Mouse (Mus musculus) inflammation-experienced regulatory T-cells, adult 6 months (primary cell): Measurements from ENCODE around the gene Cdk18. TPM values are rescaled to one million over a fixed set of nuclear protein-coding genes. Genes with fewer than 3 reads are reported as not detected.

Source experiments
- ATAC-seq: one replicate; pipeline ENCODE4 v1.8.0; 2017
- polyA plus RNA-seq, 3 experiments: library from polyadenylated mRNA; unstranded; fragments of 100-300 nt; shearing (Covaris generic); gene quantifications; one replicate each; pipeline ENCODE4 v1.2.1; 2017

Cdk18 gene
- polyA plus RNA-seq, 3 experiments from 2014 or later = not detected

GRCm38 (mm10) chr1:132111411-132111810 is 28.1 kb downstream of the Cdk18 start:
- ATAC-seq = no peak

GRCm38 (mm10) chr1:132109368-132109767 is 30.1 kb downstream of the Cdk18 start:
- ATAC-seq = no peak

GRCm38 (mm10) chr1:132104353-132104752 is 35.1 kb downstream of the Cdk18 start:
- ATAC-seq = no peak

GRCm38 (mm10) chr1:132101953-132102697 is 37.4 kb downstream of the Cdk18 start:
- ATAC-seq = no peak

- no peak for ATAC-seq
Observed at GRCm38 (mm10) chr1:132099775-132100174, 39.7 kb downstream of the Cdk18 start.

- ATAC-seq = no peak
Observed at GRCm38 (mm10) chr1:132099016-132099415, 40.5 kb downstream of the Cdk18 start.

- no peak for ATAC-seq
Observed at GRCm38 (mm10) chr1:132098076-132098475, 41.4 kb downstream of the Cdk18 start.

- no peak for ATAC-seq
Observed at GRCm38 (mm10) chr1:132095356-132096004, 44.0 kb downstream of the Cdk18 start.

- no peak for ATAC-seq
Observed at GRCm38 (mm10) chr1:132093269-132093668, 46.2 kb downstream of the Cdk18 start.

- no peak for ATAC-seq
Observed at GRCm38 (mm10) chr1:132090266-132090665, 49.2 kb downstream of the Cdk18 start.

GRCm38 (mm10) chr1:132089767-132090166 is 49.7 kb downstream of the Cdk18 start:
- ATAC-seq = no peak

- no peak for ATAC-seq
Observed at GRCm38 (mm10) chr1:132088181-132088671, 51.3 kb downstream of the Cdk18 start.

GRCm38 (mm10) chr1:132085181-132086049 is 54.1 kb downstream of the Cdk18 start:
- ATAC-seq = no peak

- no peak for ATAC-seq
Observed at GRCm38 (mm10) chr1:132078413-132078812, 61.1 kb downstream of the Cdk18 start.

GRCm38 (mm10) chr1:132075576-132075975 is 63.9 kb downstream of the Cdk18 start:
- ATAC-seq = no peak

GRCm38 (mm10) chr1:132070659-132071058 is 68.8 kb downstream of the Cdk18 start:
- no peak for ATAC-seq

- no peak for ATAC-seq
Observed at GRCm38 (mm10) chr1:132069436-132069835, 70.0 kb downstream of the Cdk18 start.

GRCm38 (mm10) chr1:132067261-132068255 is 71.9 kb downstream of the Cdk18 start, which contains the start of gene Mfsd4a:
Mfsd4a (minus strand) TSS chr1:132068062.
- no peak for ATAC-seq

- ATAC-seq = no peak
Observed at GRCm38 (mm10) chr1:132065475-132066172, 73.9 kb downstream of the Cdk18 start.

GRCm38 (mm10) chr1:132065001-132065400 is 74.5 kb downstream of the Cdk18 start:
- ATAC-seq = no peak

- no peak for ATAC-seq
Observed at GRCm38 (mm10) chr1:132063096-132063495, 76.4 kb downstream of the Cdk18 start.
